Mouse (Mus musculus) ZHBTc4 (cell line): Measurements from ENCODE around the gene Cirbp.
"Not testable (repeated sequence)": the region's sequence is repeated elsewhere in the genome, so short reads cannot be mapped to it uniquely, and the experiment has no call there.

Source experiments
- DNase-seq: peaks from one replicate; pipeline ENCODE4 v3.0.0-alpha.2; 2011; ENCODE audit warnings: low read depth, low spot score

Cirbp gene

GRCm38 (mm10) chr10:80208248-80208647 is 42.5 kb downstream of the Cirbp start:
- no peak for DNase-seq

GRCm38 (mm10) chr10:80208841-80209371 is 43.1 kb downstream of the Cirbp start:
- peak; percentile 42 for DNase-seq

GRCm38 (mm10) chr10:80211547-80212103 is 45.8 kb downstream of the Cirbp start:
- DNase-seq: not testable (repeated sequence)

GRCm38 (mm10) chr10:80215048-80215772 is 49.4 kb downstream of the Cirbp start:
- peak; percentile 52 for DNase-seq

- DNase-seq: peak; percentile 81
These were observed 54.9 kb downstream of the Cirbp start for GRCm38 (mm10) chr10:80220676-80221075.
